Mouse (Mus musculus) thymus, postnatal 0 days (tissue): ENCODE data around the gene Trim7. TPM values are rescaled to one million over a fixed set of nuclear protein-coding genes. Genes with fewer than 3 reads are reported as not detected.
"Not testable (repeated sequence)": the region's sequence is repeated elsewhere in the genome, so short reads cannot be mapped to it uniquely, and the experiment has no call there.

Source experiments
- DNase-seq: peaks from one replicate; pipeline ENCODE4 v3.0.0-alpha.2; 2015; ENCODE audit warnings: low spot score
- polyA plus RNA-seq: library from polyadenylated mRNA; unstranded; fragments of >200 nt; fragmentation: Nextera tagmentation; extraction: Ambion mirVana; gene quantifications from 2 replicates; pipeline ENCODE4 v1.2.1, GENCODE M21; 2015

The Trim7 gene
- polyA plus RNA-seq, 1 experiment from 2014 or later: 2.1 TPM

GRCm38 (mm10) chr11:48801831-48802772, 23.8 kb upstream of the Trim7 start:
- DNase-seq: no peak

DNA sequence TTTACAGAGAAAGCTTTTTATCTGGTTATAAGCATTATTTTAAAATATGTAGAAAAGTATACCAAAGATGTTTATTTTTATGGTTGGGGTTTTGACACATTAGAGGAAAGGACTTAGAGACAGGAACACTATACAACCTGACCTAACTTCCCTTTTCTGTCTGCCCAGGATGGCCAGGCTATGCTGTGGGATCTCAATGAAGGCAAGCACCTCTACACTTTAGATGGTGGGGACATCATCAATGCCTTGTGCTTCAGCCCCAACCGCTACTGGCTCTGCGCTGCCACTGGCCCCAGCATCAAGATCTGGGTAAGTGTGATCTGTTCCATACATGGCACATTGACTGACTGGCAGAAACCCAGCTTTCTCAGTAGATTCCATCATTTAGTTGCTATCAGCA, 22.0 kb upstream of the Trim7 start:
- no peak for DNase-seq

- DNase-seq: no peak
Observed at GRCm38 (mm10) chr11:48804922-48805321, 21.0 kb upstream of the Trim7 start.

DNA sequence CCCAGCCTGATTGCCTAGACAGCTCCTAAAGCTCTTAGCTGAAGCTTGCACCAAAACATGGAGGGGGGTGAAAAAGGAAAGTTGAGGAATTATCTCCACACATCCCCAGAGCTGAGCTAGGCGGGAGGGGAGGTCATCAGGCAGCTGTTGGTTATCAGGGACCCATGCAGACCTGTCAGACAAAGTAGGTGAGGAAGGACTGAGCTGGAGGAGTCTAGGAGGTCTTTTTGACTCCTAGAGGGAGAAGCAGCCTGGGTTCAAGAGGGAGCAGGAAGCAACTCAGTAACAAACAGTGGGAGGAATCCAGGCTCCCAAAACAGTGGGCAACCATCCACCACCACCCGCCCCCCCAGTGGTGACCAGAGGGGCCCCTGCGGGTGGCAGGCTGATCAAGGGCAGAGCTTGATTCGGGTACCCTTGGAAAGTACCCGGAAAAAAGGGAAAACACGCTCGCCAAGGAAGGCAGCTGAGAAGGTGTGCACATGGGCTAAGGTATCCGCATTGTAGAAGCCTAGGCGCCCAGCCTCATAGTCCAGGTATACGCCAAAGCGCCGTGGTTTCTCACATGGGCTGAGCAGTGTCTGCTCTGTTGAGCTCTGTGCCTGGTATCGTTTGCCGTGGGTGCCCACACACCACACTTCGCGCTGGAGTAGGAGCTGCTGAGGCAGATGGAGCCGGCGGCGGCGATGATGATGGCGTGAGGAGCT, 18.9 kb upstream of the Trim7 start:
- no peak for DNase-seq

GRCm38 (mm10) chr11:48807563-48808303, 18.2 kb upstream of the Trim7 start:
- no peak for DNase-seq

DNA sequence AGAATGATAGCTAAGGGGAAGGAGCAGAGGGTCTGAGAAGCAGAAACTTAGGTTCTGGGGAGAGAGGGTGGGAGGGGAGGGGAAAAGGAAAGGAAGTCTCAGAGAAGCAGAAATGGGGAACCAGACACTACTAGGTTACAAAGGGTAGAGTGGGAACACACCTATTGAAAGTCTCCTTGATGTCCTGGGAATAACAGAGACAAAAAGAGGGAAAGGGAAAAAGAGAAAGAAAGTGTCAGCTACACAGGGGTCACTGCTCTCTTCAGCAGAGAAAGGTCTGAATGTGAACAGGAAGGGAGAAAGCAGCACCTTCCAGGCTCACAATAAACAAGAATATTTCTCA, 17.7 kb upstream of the Trim7 start:
- no peak for DNase-seq

- no peak for DNase-seq
Observed at GRCm38 (mm10) chr11:48808737-48809433, 17.1 kb upstream of the Trim7 start.

- DNase-seq: no peak
Observed at GRCm38 (mm10) chr11:48809434-48809830, 16.5 kb upstream of the Trim7 start.

DNA sequence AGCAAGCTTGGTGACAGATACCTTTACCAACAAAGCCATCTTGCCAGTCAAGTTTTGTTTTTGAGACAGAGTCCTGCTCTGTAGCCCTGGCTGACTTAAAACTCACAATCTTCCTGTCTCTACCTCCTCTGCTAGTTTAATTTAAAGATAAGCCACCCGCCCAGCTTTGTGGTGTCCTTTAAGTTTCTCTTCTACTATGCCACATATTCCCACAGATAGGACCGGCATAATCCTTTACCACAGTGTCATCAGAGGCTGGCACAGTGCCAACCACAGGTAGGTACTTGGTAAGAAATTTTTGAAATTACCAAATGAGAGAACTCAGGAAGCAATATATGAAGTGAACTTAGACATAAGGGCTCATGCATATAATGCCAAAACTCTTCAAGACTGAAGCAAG, 15.8 kb upstream of the Trim7 start:
- no peak for DNase-seq

GRCm38 (mm10) chr11:48813782-48814181, 12.2 kb upstream of the Trim7 start:
- no peak for DNase-seq

GRCm38 (mm10) chr11:48815851-48816250, 10.1 kb upstream of the Trim7 start:
- DNase-seq: no peak

DNA sequence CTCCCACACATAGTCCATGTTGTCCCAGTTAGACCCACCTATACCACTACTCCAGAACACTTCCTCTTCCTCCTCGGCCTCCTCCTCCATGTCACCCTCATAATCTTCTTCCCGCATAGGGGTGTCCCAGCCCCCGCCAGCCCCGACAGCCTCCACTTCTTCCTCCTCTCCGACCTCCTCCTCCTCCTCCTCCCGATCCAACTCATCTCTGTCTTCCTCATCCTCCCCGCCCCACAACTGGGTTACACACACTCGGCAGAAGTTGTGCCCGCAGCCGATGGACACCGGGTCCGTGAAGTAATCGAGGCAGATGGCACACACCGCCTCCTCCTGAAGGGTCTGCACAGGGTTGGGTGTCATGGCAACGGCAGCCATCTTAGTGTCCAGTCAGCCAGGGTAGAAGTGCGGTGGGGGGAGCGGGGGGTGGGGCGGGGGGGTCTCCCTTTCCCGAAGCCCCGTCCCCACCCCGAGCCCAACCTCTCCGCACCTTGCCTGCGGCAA, 9.6 kb upstream of the Trim7 start:
- DNase-seq: peak; percentile 43

- peak; percentile 99 for DNase-seq
Observed at GRCm38 (mm10) chr11:48816800-48817665, 8.9 kb upstream of the Trim7 start, which contains the start of gene Trim41. TSS of gene Trim41 (minus strand) at chr11:48817353.

- no peak for DNase-seq
Observed at GRCm38 (mm10) chr11:48817794-48818193, 8.1 kb upstream of the Trim7 start.

GRCm38 (mm10) chr11:48818346-48818745, 7.6 kb upstream of the Trim7 start:
- peak; percentile 97 for DNase-seq

DNA sequence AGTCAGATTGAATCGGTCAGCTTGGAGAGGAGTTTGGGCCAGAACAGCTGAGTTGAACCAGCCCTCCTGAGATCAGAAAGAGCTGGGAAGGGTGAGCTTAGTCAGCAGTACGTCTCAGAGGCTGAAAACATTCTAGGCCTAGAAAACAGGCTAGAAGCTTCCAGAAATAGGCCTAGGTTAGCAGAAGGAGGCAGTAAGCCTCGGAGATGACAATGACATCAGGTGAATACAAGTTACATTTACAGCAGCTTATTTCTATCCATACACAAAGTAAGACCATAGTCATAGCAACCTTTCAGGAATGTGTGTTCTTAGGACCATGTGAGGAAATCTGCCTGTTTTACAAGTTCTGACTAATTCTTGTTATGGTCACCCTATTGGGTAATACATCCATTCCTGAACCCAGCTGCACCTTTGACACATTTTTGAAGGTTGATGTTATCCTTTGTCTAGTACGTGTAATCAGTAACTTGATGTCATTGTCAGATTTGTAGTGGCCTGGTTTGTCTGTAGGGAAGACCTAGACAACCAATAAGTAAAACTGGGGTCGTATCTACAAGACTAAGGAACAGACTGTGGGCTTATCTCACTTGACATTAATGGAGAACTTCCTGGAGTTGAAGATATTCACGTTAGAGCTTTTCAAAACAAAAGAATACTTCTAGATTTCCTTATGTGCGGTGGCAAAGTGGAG, 6.2 kb upstream of the Trim7 start:
- no peak for DNase-seq

DNA sequence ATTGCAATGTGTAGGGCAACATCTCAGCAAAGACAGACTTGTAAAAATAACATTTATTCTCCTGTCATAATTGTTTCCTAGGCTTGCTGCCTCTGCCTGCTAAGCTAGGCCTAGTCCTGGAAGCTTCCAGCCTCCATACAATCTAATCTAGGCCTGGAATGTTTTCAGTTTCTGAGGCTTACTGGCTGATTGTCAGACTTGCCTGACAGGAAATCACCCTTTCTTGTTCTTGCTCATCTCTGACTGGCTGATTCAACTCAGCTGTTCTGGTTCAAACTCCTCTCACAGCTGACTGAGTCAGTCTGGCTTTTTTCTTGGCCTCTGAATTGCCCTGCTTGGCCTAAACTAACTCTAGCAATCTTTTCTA, 5.6 kb upstream of the Trim7 start:
- DNase-seq: peak; percentile 34

- not testable (repeated sequence) for DNase-seq
Observed at GRCm38 (mm10) chr11:48821299-48821698, 4.6 kb upstream of the Trim7 start.

- no peak for DNase-seq
Observed at GRCm38 (mm10) chr11:48822768-48823512, 3.0 kb upstream of the Trim7 start.
